Mouse (Mus musculus) brain, embryonic 14.5 days (tissue): ENCODE results near the gene Slco2b1.

ENCODE experiments used
- CTCF ChIP-seq: fragments of 200-500 bp; IDR thresholded peaks from 2 replicates; pipeline ENCODE4 v1.5.1; 2012; ENCODE audit warnings: inconsistent platforms, mild to moderate bottlenecking, moderate library complexity, borderline replicate concordance; ENCODE audit not compliant: insufficient read depth, insufficient read length; ENCODE audit errors: extremely low read depth
- POLR2A ChIP-seq: fragments of 200-500 bp; IDR thresholded peaks from 2 replicates; pipeline ENCODE4 v1.6.1; 2012; ENCODE audit warnings: mild to moderate bottlenecking, inconsistent platforms, borderline replicate concordance; ENCODE audit not compliant: poor library complexity, insufficient read depth, insufficient read length, severe bottlenecking; ENCODE audit errors: extremely low read depth

DNA sequence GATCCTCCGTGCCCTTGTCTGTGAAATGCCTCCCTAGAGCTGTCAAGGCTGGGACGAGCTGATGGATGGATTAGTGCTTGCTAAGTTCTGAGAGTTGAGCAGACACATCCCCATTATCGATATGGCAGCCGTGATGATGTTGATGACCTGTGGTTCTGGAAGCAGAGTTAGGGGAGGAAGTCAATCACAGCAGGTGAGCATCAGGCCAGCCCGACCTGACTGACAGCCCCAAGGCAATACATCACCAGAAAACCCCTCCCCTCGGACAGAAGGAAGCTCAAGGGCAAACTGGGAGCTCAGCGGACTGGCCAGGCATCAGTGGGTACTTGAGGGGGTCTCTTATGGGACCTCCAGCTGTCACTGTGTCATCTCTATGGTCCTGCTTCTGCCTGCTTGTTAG is 1.1 kb downstream of the Slco2b1 start:
- TF ChIP-seq POLR2A: no peak
- TF ChIP-seq CTCF: no peak
